Mouse (Mus musculus) MEL (cell line): ENCODE measurements around the gene Fyco1. TPM values are rescaled to one million over a fixed set of nuclear protein-coding genes. Genes with fewer than 3 reads are reported as not detected.

Experiments
- DNase-seq: peaks from one replicate; pipeline ENCODE4 v3.0.0; 2011; ENCODE audit warnings: low read depth, low spot score
- H3K27ac ChIP-seq: 2 replicates; pipeline ENCODE4 v1.5.1; 2012; ENCODE audit warnings: low read depth, mild to moderate bottlenecking, control low read depth, low read length, moderate library complexity; ENCODE audit not compliant: control insufficient read depth
- H3K27me3 ChIP-seq, 2 experiments: fragments of 150-350 bp in 1 of 2; sonication (generic) in 1 of 2; 2 replicates each; pipeline ENCODE4 v1.6.1; 2012; ENCODE audit warnings: low read length in 2 of 2, mild to moderate bottlenecking in 2 of 2, improper control_type of control experiment in 1 of 2, moderate library complexity in 1 of 2; ENCODE audit not compliant: insufficient read depth in 2 of 2, control insufficient read depth in 1 of 2
- H3K36me3 ChIP-seq, 2 experiments: 2 replicates each; pipeline ENCODE4 v1.6.1; 2012 to 2014; ENCODE audit warnings: low read length in 2 of 2, improper control_type of control experiment in 1 of 2, inconsistent platforms in 1 of 2, mild to moderate bottlenecking in 1 of 2; ENCODE audit not compliant: insufficient read depth in 2 of 2, control insufficient read depth in 1 of 2
- H3K4me1 ChIP-seq, 2 experiments: fragments of 150-350 bp in 1 of 2; sonication (generic) in 1 of 2; 2 replicates each; pipeline ENCODE4 v1.6.1; 2012; ENCODE audit warnings: low read length in 2 of 2, improper control_type of control experiment in 1 of 2, mild to moderate bottlenecking in 1 of 2; ENCODE audit not compliant: insufficient read depth in 2 of 2, control insufficient read depth in 1 of 2
- H3K4me3 ChIP-seq, 2 experiments: fragments of 150-350 bp in 1 of 2; sonication (generic) in 1 of 2; 2 replicates each; pipeline ENCODE4 v1.5.1; 2012; ENCODE audit warnings: low read depth in 2 of 2, low read length in 2 of 2, mild to moderate bottlenecking in 2 of 2, moderate library complexity in 2 of 2, control low read depth in 1 of 2, improper control_type of control experiment in 1 of 2; ENCODE audit not compliant: control insufficient read depth in 1 of 2, insufficient read depth in 1 of 2
- H3K79me2 ChIP-seq: 2 replicates; pipeline ENCODE4 v1.6.1; 2012; ENCODE audit warnings: mild to moderate bottlenecking, low read length, moderate library complexity; ENCODE audit not compliant: control insufficient read depth, poor library complexity, insufficient read depth
- H3K9ac ChIP-seq: 2 replicates; pipeline ENCODE4 v1.6.1; 2012; ENCODE audit warnings: low read depth, mild to moderate bottlenecking, control low read depth, low read length, moderate library complexity; ENCODE audit not compliant: control insufficient read depth, poor library complexity, severe bottlenecking
- H3K9me3 ChIP-seq: fragments of 150-350 bp; sonication (generic); replicated peaks from 2 replicates; pipeline ENCODE4 v1.6.1; 2012; ENCODE audit warnings: mild to moderate bottlenecking, low read length, improper control_type of control experiment, moderate library complexity; ENCODE audit not compliant: insufficient read depth
- CHD1 ChIP-seq: IDR thresholded peaks from 2 replicates; pipeline ENCODE4 v1.6.1; 2012; ENCODE audit warnings: low read depth, mild to moderate bottlenecking, inconsistent platforms, low read length, improper control_type of control experiment
- CTCF ChIP-seq, 3 experiments: IDR thresholded peaks in 2 of 3; conservative IDR thresholded peaks in 1 of 3; 2 replicates each; pipeline ENCODE4 v1.5.1; 2011 to 2012; ENCODE audit warnings: low read length in 3 of 3, low read depth in 2 of 3, mild to moderate bottlenecking in 2 of 3, improper control_type of control experiment in 1 of 3, inconsistent platforms in 1 of 3, mixed read lengths in 1 of 3, moderate library complexity in 1 of 3; ENCODE audit not compliant: control insufficient read depth in 1 of 3, insufficient read depth in 1 of 3, poor library complexity in 1 of 3, severe bottlenecking in 1 of 3
- ELF1 ChIP-seq: IDR thresholded peaks from 2 replicates; pipeline ENCODE4 v1.6.1; 2014; ENCODE audit warnings: low read depth, mild to moderate bottlenecking, inconsistent platforms, low read length, improper control_type of control experiment, moderate library complexity
- EP300 ChIP-seq, 2 experiments: IDR thresholded peaks; 2 replicates each; pipeline ENCODE4 v1.6.1; 2011; ENCODE audit warnings: improper control_type of control experiment in 2 of 2, low read length in 2 of 2, low read depth in 1 of 2, mild to moderate bottlenecking in 1 of 2
- ETS1 ChIP-seq: IDR thresholded peaks from 2 replicates; pipeline ENCODE4 v1.6.1; 2012; ENCODE audit warnings: low read depth, mild to moderate bottlenecking, inconsistent platforms, low read length, improper control_type of control experiment, moderate library complexity
- GATA1 ChIP-seq: IDR thresholded peaks from 2 replicates; pipeline ENCODE4 v1.6.1; 2011; ENCODE audit warnings: low read depth, low read length, improper control_type of control experiment
- HCFC1 ChIP-seq: IDR thresholded peaks from 2 replicates; pipeline ENCODE4 v1.6.1; 2012; ENCODE audit warnings: low read depth, mild to moderate bottlenecking, inconsistent platforms, low read length, improper control_type of control experiment, moderate library complexity
- NRF1 ChIP-seq: IDR thresholded peaks from 2 replicates; pipeline ENCODE4 v1.6.1; 2014; ENCODE audit warnings: low read depth, mild to moderate bottlenecking, inconsistent platforms, low read length, improper control_type of control experiment, moderate library complexity; ENCODE audit not compliant: poor library complexity, insufficient read depth, severe bottlenecking
- POLR2AphosphoS2 ChIP-seq: IDR thresholded peaks from 2 replicates; pipeline ENCODE4 v1.6.1; 2011; ENCODE audit warnings: low read length, improper control_type of control experiment
- POLR2AphosphoS5 ChIP-seq: IDR thresholded peaks from 2 replicates; pipeline ENCODE4 v1.6.1; 2012; ENCODE audit warnings: low read depth, borderline replicate concordance, mild to moderate bottlenecking, inconsistent platforms, low read length, moderate library complexity, mixed read lengths
- RAD21 ChIP-seq: IDR thresholded peaks from 2 replicates; pipeline ENCODE4 v1.6.1; 2011; ENCODE audit warnings: mild to moderate bottlenecking, low read depth, low read length, improper control_type of control experiment
- SIN3A ChIP-seq: IDR thresholded peaks from 2 replicates; pipeline ENCODE4 v1.6.1; 2012; ENCODE audit warnings: low read length, improper control_type of control experiment, inconsistent platforms
- SMC3 ChIP-seq: IDR thresholded peaks from 2 replicates; pipeline ENCODE4 v1.6.1; 2011; ENCODE audit warnings: low read depth, low read length, improper control_type of control experiment
- TBP ChIP-seq: IDR thresholded peaks from 2 replicates; pipeline ENCODE4 v1.8.0; 2011; ENCODE audit warnings: low read depth, low read length, improper control_type of control experiment
- TCF12 ChIP-seq: IDR thresholded peaks from 2 replicates; pipeline ENCODE4 v1.6.1; 2014; ENCODE audit warnings: low read depth, mild to moderate bottlenecking, inconsistent platforms, low read length, improper control_type of control experiment, moderate library complexity
- UBTF ChIP-seq: IDR thresholded peaks from 2 replicates; pipeline ENCODE4 v1.6.1; 2012; ENCODE audit warnings: low read depth, mild to moderate bottlenecking, inconsistent platforms, low read length, improper control_type of control experiment, moderate library complexity, borderline replicate concordance; ENCODE audit not compliant: insufficient read depth
- USF1 ChIP-seq: IDR thresholded peaks from 2 replicates; pipeline ENCODE4 v1.6.1; 2014; ENCODE audit warnings: low read depth, mild to moderate bottlenecking, inconsistent platforms, low read length, improper control_type of control experiment, moderate library complexity
- ZC3H11A ChIP-seq: IDR thresholded peaks from 2 replicates; pipeline ENCODE4 v1.6.1; 2012; ENCODE audit warnings: low read depth, mild to moderate bottlenecking, inconsistent platforms, low read length, improper control_type of control experiment
- ZNF384 ChIP-seq: IDR thresholded peaks from 2 replicates; pipeline ENCODE4 v1.6.1; 2012; ENCODE audit warnings: low read depth, mild to moderate bottlenecking, inconsistent platforms, low read length, improper control_type of control experiment
- polyA plus RNA-seq, 2 experiments: library from polyadenylated mRNA; stranded (reverse) in 1 of 2; unstranded in 1 of 2; fragments of >175 nt in 1 of 2; fragments of >200 nt in 1 of 2; gene quantifications; 2 replicates each; pipeline versions ENCODE4 v1.2.1 to v1.2.4; 2012; ENCODE audit warnings: low replicate concordance in 2 of 2, low read depth in 1 of 2; ENCODE audit not compliant: insufficient read length in 2 of 2, insufficient read depth in 1 of 2, missing spikeins in 1 of 2
- total RNA-seq: library from RNA; depleted of rRNA; stranded (reverse); fragments of 300-350 nt; gene quantifications from 2 replicates; pipeline ENCODE4 v1.2.3, GENCODE M21; 2012

Fyco1 gene
- total and polyA plus RNA-seq, 3 experiments, result 1.2 to 2.7 TPM; not detected in 1

GRCm38 (mm10) chr9:123802421-123802820 is 49.3 kb downstream of the Fyco1 start:
- peaks cover 1 to 4% of the 10 kb centered on the region in 2 experiments; a peak in 2 of 4 replicates for H3K36me3 ChIP-seq
- no peaks in the 10 kb centered on the region for H3K79me2 ChIP-seq
- peak; percentile 15 for DNase-seq
- no peak overlapping the region for H3K27ac ChIP-seq
- TF ChIP-seq GATA1, result no peak; the same call in 1 of the 2 replicates
- no peak for TF ChIP-seq USF1
- no peak for TF ChIP-seq HCFC1
- peak in 1 of 2 experiments; percentile 61; a peak in 2 of 4 replicates for TF ChIP-seq EP300 (IDR thresholded peaks at IDR 0.05; ENCODE audit: low read depth in 1 of 2, low read length in 2 of 2)
- no peak for TF ChIP-seq NRF1
- TF ChIP-seq TCF12, result peak; percentile 22; the same call in 1 of the 2 replicates
- H3K4me1 ChIP-seq, result peaks cover 0 to 5% of the 10 kb centered on the region in 2 experiments; a peak in 3 of 4 replicates
- no peaks in the 10 kb centered on the region for H3K9me3 ChIP-seq
- no peak overlapping the region for H3K9ac ChIP-seq
- no peaks in the 10 kb centered on the region for H3K27me3 ChIP-seq
- no peak overlapping the region for H3K4me3 ChIP-seq

- no peak overlapping the region for H3K4me3 ChIP-seq
- H3K27me3 ChIP-seq, result no peaks in the 10 kb centered on the region
- no peaks in the 10 kb centered on the region for H3K79me2 ChIP-seq
- H3K36me3 ChIP-seq, result peaks cover 1 to 4% of the 10 kb centered on the region in 2 experiments; a peak in 2 of 4 replicates
- no peak overlapping the region for H3K27ac ChIP-seq
- H3K4me1 ChIP-seq, result peaks cover 0 to 5% of the 10 kb centered on the region in 2 experiments; a peak in 3 of 4 replicates
- H3K9me3 ChIP-seq, result no peaks in the 10 kb centered on the region
- H3K9ac ChIP-seq, result no peak overlapping the region
- TF ChIP-seq UBTF, result no peak
- no peak for TF ChIP-seq ZNF384
- TF ChIP-seq, all 39 proteins: peak for 0
- DNase-seq, result peak; percentile 36
These were observed 50.2 kb downstream of the Fyco1 start for GRCm38 (mm10) chr9:123801527-123801926.

- Histone ChIP-seq H3K79me2 (no peaks in the 10 kb centered on the region), H3K4me3 (no peak overlapping the region), H3K4me1 (peaks cover 0 to 3% of the 10 kb centered on the region in 2 experiments; a peak in 3 of 4 replicates), H3K9me3 (no peaks in the 10 kb centered on the region), H3K36me3 (peaks cover 3 to 4% of the 10 kb centered on the region in 2 experiments; a peak in 2 of 4 replicates), H3K27me3 (no peaks in the 10 kb centered on the region), H3K27ac (no peak overlapping the region), H3K9ac (no peak overlapping the region)
- peak; percentile 61 for DNase-seq
- TF ChIP-seq TCF12, result no peak
- TF ChIP-seq ELF1, result no peak
- TF ChIP-seq ZC3H11A, result peak; percentile 76
- TF ChIP-seq POLR2AphosphoS5, result no peak
- no peak for TF ChIP-seq TBP
- peak; percentile 86 for TF ChIP-seq RAD21
- no peak for TF ChIP-seq ETS1
- no peak for TF ChIP-seq POLR2AphosphoS2
- TF ChIP-seq SMC3, result peak; percentile 86
- peak; percentile 55 to 84 (median 63) for TF ChIP-seq CTCF (IDR thresholded peaks at IDR 0.05 in 2 of 3, conservative IDR thresholded peaks at IDR 0.05 in 1 of 3; ENCODE audit: control insufficient read depth in 1 of 3, insufficient read depth in 1 of 3, low read depth in 2 of 3, low read length in 3 of 3, poor library complexity in 1 of 3, severe bottlenecking in 1 of 3)
- no peak for TF ChIP-seq EP300 (IDR thresholded peaks at IDR 0.05; ENCODE audit: low read depth in 1 of 2, low read length in 2 of 2)
- TF ChIP-seq CHD1, result no peak
- TF ChIP-seq SIN3A, result no peak
These were observed 55.5 kb downstream of the Fyco1 start for GRCm38 (mm10) chr9:123796174-123796573.
